Mouse (Mus musculus) embryonic facial prominence, embryonic 15.5 days (tissue): ENCODE results near the gene Rtn4r. TPM values are rescaled to one million over a fixed set of nuclear protein-coding genes. Genes with fewer than 3 reads are reported as not detected.

Experiments
- ATAC-seq: fragments of 200-750 bp; cut with Nextera tagmentation; 2 replicates; pipeline ENCODE4 v1.8.0; 2017; ENCODE audit warnings: low read depth, moderate TSS enrichment; ENCODE audit not compliant: insufficient number of reproducible peaks, low FRiP score, low TSS enrichment
- H3K27ac ChIP-seq: fragments of 300-500 bp; sonication (generic); replicated peaks from 2 replicates; pipeline ENCODE4 v1.5.1; 2015; ENCODE audit warnings: mild to moderate bottlenecking, inconsistent platforms
- H3K27me3 ChIP-seq: fragments of 300-500 bp; sonication (generic); 2 replicates; pipeline ENCODE4 v1.6.1; 2015; ENCODE audit warnings: inconsistent platforms
- H3K36me3 ChIP-seq: fragments of 300-500 bp; sonication (generic); 2 replicates; pipeline ENCODE4 v1.6.1; 2015; ENCODE audit warnings: mild to moderate bottlenecking, inconsistent platforms
- H3K4me1 ChIP-seq: fragments of 300-500 bp; sonication (generic); 2 replicates; pipeline ENCODE4 v1.6.1; 2015; ENCODE audit warnings: inconsistent platforms
- H3K4me2 ChIP-seq: fragments of 300-500 bp; sonication (generic); replicated peaks from 2 replicates; pipeline ENCODE4 v1.6.1; 2015; ENCODE audit warnings: mild to moderate bottlenecking, inconsistent platforms
- H3K4me3 ChIP-seq: fragments of 300-500 bp; sonication (generic); replicated peaks from 2 replicates; pipeline ENCODE4 v1.5.1; 2015; ENCODE audit warnings: mild to moderate bottlenecking, inconsistent platforms
- H3K9ac ChIP-seq: fragments of 300-500 bp; sonication (generic); 2 replicates; pipeline ENCODE4 v1.6.1; 2015; ENCODE audit warnings: inconsistent platforms
- H3K9me3 ChIP-seq: fragments of 300-500 bp; sonication (generic); replicated peaks from 2 replicates; pipeline ENCODE4 v1.6.1; 2016; ENCODE audit warnings: inconsistent platforms
- WGBS: fragments of 180-500 bp; shearing (Covaris S2); methylation state at CpG from one replicate; pipeline ENCODE4 v1.1.7; 2015; 5-methylcytosine and 5-hydroxymethylcytosine counted together
- polyA plus RNA-seq: library from polyadenylated mRNA; unstranded; fragments of >200 nt; fragmentation: Nextera tagmentation; extraction: Ambion mirVana; gene quantifications from 2 replicates; pipeline ENCODE4 v1.2.1, GENCODE M21; 2015

The Rtn4r gene
- polyA plus RNA-seq, 1 experiment from 2014 or later = 7.9 TPM

- no peak overlapping the region for H3K27ac ChIP-seq
- 83% methylated on average over 2 of the region's 2 CpGs for WGBS
- H3K9ac ChIP-seq = no peak overlapping the region
- peaks cover 33% of the 10 kb centered on the region for H3K27me3 ChIP-seq
- no peaks in the 10 kb centered on the region for H3K36me3 ChIP-seq
- no peaks in the 10 kb centered on the region for H3K9me3 ChIP-seq
- no peak overlapping the region for H3K4me2 ChIP-seq
- H3K4me1 ChIP-seq = peaks cover 27% of the 10 kb centered on the region
- H3K4me3 ChIP-seq = no peak overlapping the region
- no peak for ATAC-seq
Observed at GRCm38 (mm10) chr16:18125131-18125530, 2.3 kb upstream of the Rtn4r start.

- Histone ChIP-seq H3K9me3 (no peaks in the 10 kb centered on the region), H3K4me1 (peaks cover 34% of the 10 kb centered on the region), H3K4me3 (no peak overlapping the region), H3K9ac (no peak overlapping the region), H3K27ac (no peak overlapping the region), H3K27me3 (peaks cover 33% of the 10 kb centered on the region), H3K4me2 (no peak overlapping the region), H3K36me3 (no peaks in the 10 kb centered on the region)
- no peak for ATAC-seq
- 91% methylated on average over 3 of the region's 3 CpGs for WGBS
Observed at GRCm38 (mm10) chr16:18126211-18126610, 1.2 kb upstream of the Rtn4r start.

GRCm38 (mm10) chr16:18127871-18128563 lies 575 bp downstream of the Rtn4r start:
- Histone ChIP-seq H3K27ac (no peak overlapping the region), H3K9me3 (no peaks in the 10 kb centered on the region), H3K27me3 (peaks cover 33% of the 10 kb centered on the region), H3K4me1 (peaks cover 34% of the 10 kb centered on the region), H3K4me2 (peak overlapping the region; percentile 98), H3K4me3 (peak overlapping the region; percentile 57), H3K36me3 (no peaks in the 10 kb centered on the region), H3K9ac (peak overlapping the region; percentile 31)
- no peak; the same call in 1 of the 2 replicates for ATAC-seq
- WGBS = 2% methylated on average over 52 of the region's 52 CpGs

GRCm38 (mm10) chr16:18128564-18128935 lies 1.1 kb downstream of the Rtn4r start:
- Histone ChIP-seq H3K36me3 (no peaks in the 10 kb centered on the region), H3K9ac (no peak overlapping the region)
- WGBS = 56% methylated on average over 6 of the region's 6 CpGs

GRCm38 (mm10) chr16:18129413-18129812 lies 2.0 kb downstream of the Rtn4r start:
- no peak overlapping the region for H3K4me3 ChIP-seq
- H3K9me3 ChIP-seq = no peaks in the 10 kb centered on the region
- no peaks in the 10 kb centered on the region for H3K36me3 ChIP-seq
- no peak overlapping the region for H3K9ac ChIP-seq
- H3K27me3 ChIP-seq = peaks cover 29% of the 10 kb centered on the region
- H3K27ac ChIP-seq = no peak overlapping the region
- H3K4me2 ChIP-seq = no peak overlapping the region
- 56% methylated on average over 5 of the region's 5 CpGs for WGBS
- ATAC-seq = no peak
- H3K4me1 ChIP-seq = peaks cover 34% of the 10 kb centered on the region

More at GRCm38 (mm10) chr16:18128564-18128935, 1.1 kb downstream of the Rtn4r start:
- no peaks in the 10 kb centered on the region for H3K9me3 ChIP-seq
- peaks cover 33% of the 10 kb centered on the region for H3K27me3 ChIP-seq
- peak overlapping the region; percentile 57 for H3K4me3 ChIP-seq
- no peak overlapping the region for H3K27ac ChIP-seq
- no peak for ATAC-seq
- peaks cover 34% of the 10 kb centered on the region for H3K4me1 ChIP-seq
- H3K4me2 ChIP-seq = peak overlapping the region; percentile 98

- Histone ChIP-seq H3K36me3 (no peaks in the 10 kb centered on the region), H3K9me3 (no peaks in the 10 kb centered on the region), H3K4me3 (no peak overlapping the region), H3K4me1 (peaks cover 34% of the 10 kb centered on the region), H3K27ac (no peak overlapping the region), H3K4me2 (no peak overlapping the region), H3K9ac (no peak overlapping the region), H3K27me3 (peaks cover 29% of the 10 kb centered on the region)
- WGBS = 9% methylated on average over 4 of the region's 4 CpGs
- ATAC-seq = no peak
Observed at GRCm38 (mm10) chr16:18130288-18130687, 2.8 kb downstream of the Rtn4r start.

- H3K4me3 ChIP-seq = no peak overlapping the region
- no peaks in the 10 kb centered on the region for H3K9me3 ChIP-seq
- H3K9ac ChIP-seq = no peak overlapping the region
- H3K4me2 ChIP-seq = no peak overlapping the region
- no peak overlapping the region for H3K27ac ChIP-seq
- H3K36me3 ChIP-seq = no peaks in the 10 kb centered on the region
- H3K27me3 ChIP-seq = peaks cover 29% of the 10 kb centered on the region
- H3K4me1 ChIP-seq = peaks cover 34% of the 10 kb centered on the region
- no peak for ATAC-seq
Observed at GRCm38 (mm10) chr16:18130705-18131104, 3.3 kb downstream of the Rtn4r start.

GRCm38 (mm10) chr16:18131245-18131939 lies 4.0 kb downstream of the Rtn4r start:
- WGBS = 85% methylated on average over 11 of the region's 11 CpGs
- Histone ChIP-seq H3K4me3 (no peak overlapping the region), H3K36me3 (no peaks in the 10 kb centered on the region)

GRCm38 (mm10) chr16:18132026-18132425 lies 4.6 kb downstream of the Rtn4r start:
- Histone ChIP-seq H3K4me1 (peaks cover 31% of the 10 kb centered on the region), H3K27me3 (peaks cover 16% of the 10 kb centered on the region), H3K4me2 (no peak overlapping the region), H3K36me3 (no peaks in the 10 kb centered on the region), H3K9me3 (no peaks in the 10 kb centered on the region), H3K4me3 (no peak overlapping the region), H3K27ac (no peak overlapping the region), H3K9ac (no peak overlapping the region)
- no peak for ATAC-seq
- 83% methylated on average over 1 of the region's 1 CpGs for WGBS

More at GRCm38 (mm10) chr16:18131245-18131939, 4.0 kb downstream of the Rtn4r start:
- Histone ChIP-seq H3K9me3 (no peaks in the 10 kb centered on the region), H3K9ac (no peak overlapping the region), H3K27ac (no peak overlapping the region), H3K27me3 (peaks cover 23% of the 10 kb centered on the region), H3K4me2 (no peak overlapping the region), H3K4me1 (peaks cover 34% of the 10 kb centered on the region)
- ATAC-seq = no peak

GRCm38 (mm10) chr16:18132575-18132974 lies 5.1 kb downstream of the Rtn4r start:
- no peaks in the 10 kb centered on the region for H3K36me3 ChIP-seq
- no peak overlapping the region for H3K9ac ChIP-seq
- H3K9me3 ChIP-seq = no peaks in the 10 kb centered on the region
- peaks cover 11% of the 10 kb centered on the region for H3K27me3 ChIP-seq
- no peak overlapping the region for H3K4me3 ChIP-seq
- no peak for ATAC-seq
- H3K4me2 ChIP-seq = no peak overlapping the region
- no peak overlapping the region for H3K27ac ChIP-seq
- H3K4me1 ChIP-seq = peaks cover 29% of the 10 kb centered on the region
- WGBS = 90% methylated on average over 3 of the region's 3 CpGs

- no peak overlapping the region for H3K4me3 ChIP-seq
- ATAC-seq = no peak
- no peaks in the 10 kb centered on the region for H3K36me3 ChIP-seq
- H3K9ac ChIP-seq = no peak overlapping the region
- WGBS = 87% methylated on average over 5 of the region's 5 CpGs
- H3K4me2 ChIP-seq = no peak overlapping the region
- peaks cover 22% of the 10 kb centered on the region for H3K4me1 ChIP-seq
- peaks cover 5% of the 10 kb centered on the region for H3K27me3 ChIP-seq
- no peak overlapping the region for H3K27ac ChIP-seq
- no peaks in the 10 kb centered on the region for H3K9me3 ChIP-seq
Observed at GRCm38 (mm10) chr16:18133133-18133920, 5.9 kb downstream of the Rtn4r start.
